Mouse (Mus musculus) left cerebral cortex, adult 2 months (tissue): ENCODE data around the gene Htr2b. TPM values are rescaled to one million over a fixed set of nuclear protein-coding genes. Genes with fewer than 3 reads are reported as not detected.

Source experiments
- DNase-seq, 2 experiments: peaks; one replicate each; pipeline ENCODE4 v3.0.0; 2021 to 2022; ENCODE audit warnings: low spot score in 2 of 2, mixed read lengths in 1 of 2; ENCODE audit errors: extremely low spot score in 1 of 2
- H3K27ac ChIP-seq: fragments of 200-600 bp; 2 replicates; pipeline ENCODE4 v1.8.1; 2022
- H3K4me3 ChIP-seq: fragments of 200-600 bp; 2 replicates; pipeline ENCODE4 v1.8.1; 2022
- CTCF ChIP-seq: fragments of 200-600 bp; IDR thresholded peaks from 2 replicates; pipeline ENCODE4 v1.8.1; 2022; ENCODE audit warnings: antibody characterized with exemption, mild to moderate bottlenecking, moderate library complexity
- intact Hi-C: fragments of 180-260 bp; cut with DNase I; formaldehyde crosslinking; loops from one replicate; pipeline ENCODE4 v1.15.1; 2025
- total RNA-seq, 2 experiments: library from RNA; stranded (reverse); gene quantifications; 2 replicates each; pipeline ENCODE4 v1.2.3; 2021

Gene Htr2b
- total RNA-seq, 2 experiments from 2014 or later, result 0.36 TPM; not detected in 1

GRCm38 (mm10) chr1:86146293-86146692 lies 34.5 kb upstream of the Htr2b start:
- DNase-seq, result no peak
- intact Hi-C loops, result no loop called here

GRCm38 (mm10) chr1:86144001-86144944 lies 32.5 kb upstream of the Htr2b start:
- intact Hi-C loops, result no loop called here
- no peak overlapping the region for H3K27ac ChIP-seq
- no peak overlapping the region for H3K4me3 ChIP-seq
- TF ChIP-seq CTCF, result peak; percentile 23
- no peak for DNase-seq

More at GRCm38 (mm10) chr1:86146293-86146692, 34.5 kb upstream of the Htr2b start:
- Histone ChIP-seq H3K27ac (no peak overlapping the region), H3K4me3 (no peak overlapping the region)
- no peak for TF ChIP-seq CTCF

- intact Hi-C loops, result no loop called here
- TF ChIP-seq CTCF, result no peak
- Histone ChIP-seq H3K27ac (no peak overlapping the region), H3K4me3 (no peak overlapping the region)
- DNase-seq, result no peak
Measured at GRCm38 (mm10) chr1:86143165-86143564, 31.4 kb upstream of the Htr2b start.

- TF ChIP-seq CTCF, result no peak
- DNase-seq, result no peak
- intact Hi-C loops, result no loop called here
- Histone ChIP-seq H3K27ac (no peak overlapping the region), H3K4me3 (no peak overlapping the region)
Measured at GRCm38 (mm10) chr1:86141081-86141480, 29.3 kb upstream of the Htr2b start.

GRCm38 (mm10) chr1:86135315-86135714 lies 23.5 kb upstream of the Htr2b start:
- Histone ChIP-seq H3K4me3 (no peak overlapping the region), H3K27ac (no peak overlapping the region)
- DNase-seq, result no peak
- TF ChIP-seq CTCF, result no peak
- intact Hi-C loops, result no loop called here

GRCm38 (mm10) chr1:86133337-86133736 lies 21.6 kb upstream of the Htr2b start, which contains the start of gene Gm21972:
TSS of gene Gm21972 (plus strand) at chr1:86133637.
- no peak for TF ChIP-seq CTCF
- DNase-seq, result no peak
- H3K4me3 ChIP-seq, result no peak within 1 kb of the TSS
- intact Hi-C loops, result no loop called here
- no peak within 1 kb of the TSS for H3K27ac ChIP-seq

GRCm38 (mm10) chr1:86126036-86126435 lies 14.3 kb upstream of the Htr2b start:
- DNase-seq, result no peak
- TF ChIP-seq CTCF, result no peak
- intact Hi-C loops, result no loop called here
- Histone ChIP-seq H3K4me3 (no peak overlapping the region), H3K27ac (no peak overlapping the region)

GRCm38 (mm10) chr1:86119549-86119948 lies 7.8 kb upstream of the Htr2b start:
- H3K27ac ChIP-seq, result no peak overlapping the region
- H3K4me3 ChIP-seq, result no peak overlapping the region
- no peak for DNase-seq
- TF ChIP-seq CTCF, result no peak
- intact Hi-C loops, result no loop called here

GRCm38 (mm10) chr1:86114141-86114540 lies 2.4 kb upstream of the Htr2b start:
- intact Hi-C loops, result no loop called here
- H3K27ac ChIP-seq, result no peak overlapping the region
- DNase-seq, result no peak
- TF ChIP-seq CTCF, result no peak
- no peak overlapping the region for H3K4me3 ChIP-seq

- Histone ChIP-seq H3K27ac (no peak overlapping the region), H3K4me3 (no peak overlapping the region)
- intact Hi-C loops, result no loop called here
- TF ChIP-seq CTCF, result no peak
- DNase-seq, result no peak
Measured at GRCm38 (mm10) chr1:86105054-86105453, 6.7 kb downstream of the Htr2b start.

GRCm38 (mm10) chr1:86094413-86094812 lies 17.4 kb downstream of the Htr2b start:
- no peak overlapping the region for H3K27ac ChIP-seq
- DNase-seq, result no peak
- H3K4me3 ChIP-seq, result no peak overlapping the region
- intact Hi-C loops, result no loop called here
- no peak for TF ChIP-seq CTCF

GRCm38 (mm10) chr1:86076565-86076964 lies 35.2 kb downstream of the Htr2b start:
- H3K27ac ChIP-seq, result no peak overlapping the region
- no peak for TF ChIP-seq CTCF
- no peak for DNase-seq
- intact Hi-C loops, result no loop called here
- no peak overlapping the region for H3K4me3 ChIP-seq
